9 mouse cellular contexts compared by ENCODE assay signal in the genomic region with DNA sequence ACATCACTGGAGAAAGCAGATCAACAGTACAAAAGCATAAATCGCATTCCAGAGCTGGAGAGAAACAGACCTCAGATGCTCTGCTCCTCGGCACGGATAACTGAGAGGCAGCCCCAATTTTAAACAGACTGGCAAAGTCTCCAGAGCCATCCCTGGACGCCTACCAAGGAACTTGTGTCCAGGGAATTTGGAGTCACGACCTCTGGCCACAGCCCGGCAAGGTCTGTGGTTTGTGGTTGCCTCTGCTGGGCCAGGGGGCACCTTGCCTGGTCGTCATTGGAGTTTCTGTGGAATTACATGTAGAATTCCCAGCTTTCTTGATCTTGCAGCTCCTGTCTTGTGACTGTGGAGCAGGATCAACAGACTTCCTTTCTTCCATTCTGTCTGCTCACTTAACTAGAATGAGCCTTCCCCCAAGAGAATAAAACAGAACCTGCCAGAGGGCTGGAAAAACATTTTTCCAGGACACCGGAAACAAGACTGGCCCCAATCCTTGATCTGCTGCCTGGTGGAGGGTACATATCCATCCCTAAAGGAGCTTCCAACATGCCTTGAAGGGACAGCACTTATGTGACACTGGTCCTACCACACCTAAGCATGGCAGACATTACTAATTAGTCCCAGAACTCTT. TPM values are rescaled to one million over a fixed set of nuclear protein-coding genes. Genes with fewer than 3 reads are reported as not detected.
A peak's percentile ranks its signal among the peaks of the same experiment; 100 is the strongest.
DNase-seq lines count a peak whose midpoint lies in the region; ATAC-seq lines count a peak whose summit lies in the region.
"Had no signal": no experiment of that assay in that cellular context is flagged by ENCODE, and none has a peak within 500 bp of the region (broad histone marks: within the 10 kb centered on the region; RNA-seq: fewer than 3 reads in every experiment).

No protein-coding gene starts in this region.

- H3K4me1 ChIP-seq in heart, embryonic 11.5 days (ENCODE audit: control insufficient read depth, insufficient read depth, low read length): peaks cover 34% of the 10 kb centered on the region
- H3K4me1 ChIP-seq in embryonic facial prominence, embryonic 14.5 days (ENCODE audit: control insufficient read depth, insufficient read depth, low read length): peaks cover 49% of the 10 kb centered on the region

- H3K27ac ChIP-seq in heart, embryonic 11.5 days (ENCODE audit: low read depth, low read length): no peak overlapping the region
- peak overlapping the region; percentile 36; the same call in 1 of the 2 replicates for H3K27ac ChIP-seq in embryonic facial prominence, embryonic 14.5 days (replicated peaks; ENCODE audit: low read depth, low read length)

- H3K4me2 ChIP-seq in heart, embryonic 11.5 days: peak overlapping the region; percentile 55; the same call in 1 of the 2 replicates
- peak overlapping the region; percentile 38 for H3K4me2 ChIP-seq in embryonic facial prominence, embryonic 14.5 days (ENCODE audit: low read depth, low read length)

- H3K27me3 ChIP-seq in heart, embryonic 11.5 days (ENCODE audit: control insufficient read depth, insufficient read depth, low read length): peaks cover 2% of the 10 kb centered on the region; the same call in 1 of the 2 replicates
- no peaks in the 10 kb centered on the region for H3K27me3 ChIP-seq in embryonic facial prominence, embryonic 14.5 days (replicated peaks; ENCODE audit: control insufficient read depth, insufficient read depth, low read length)

- 50% methylated on average over 8 of the region's 8 CpGs for WGBS in heart, embryonic 11.5 days (ENCODE audit: insufficient replicate concordance)
- WGBS in embryonic facial prominence, embryonic 14.5 days: 22% methylated on average over 8 of the region's 8 CpGs

- no peak for ATAC-seq in heart, embryonic 11.5 days (replicated peaks; ENCODE audit: insufficient number of reproducible peaks, low FRiP score, low TSS enrichment)
- ATAC-seq in embryonic facial prominence, embryonic 14.5 days (ENCODE audit: low read depth): no peak

- H3K9me3 ChIP-seq in heart, embryonic 11.5 days (replicated peaks; ENCODE audit: control insufficient read depth, low read length): no peaks in the 10 kb centered on the region
- no peaks in the 10 kb centered on the region for H3K9me3 ChIP-seq in embryonic facial prominence, embryonic 14.5 days (ENCODE audit: control insufficient read depth, low read length)

- H3K4me3 ChIP-seq in heart, embryonic 11.5 days (ENCODE audit: low read depth, low read length): no peak overlapping the region
- H3K4me3 ChIP-seq in embryonic facial prominence, embryonic 14.5 days (ENCODE audit: low read depth, low read length): no peak overlapping the region

- no peaks in the 10 kb centered on the region for H3K36me3 ChIP-seq in heart, embryonic 11.5 days (ENCODE audit: control insufficient read depth, insufficient read depth, low read length)
- no peaks in the 10 kb centered on the region for H3K36me3 ChIP-seq in embryonic facial prominence, embryonic 14.5 days (ENCODE audit: control insufficient read depth, insufficient read depth, low read length)

- DNase-seq in heart, adult 18-20 months: no peak
- peak; percentile 41 for DNase-seq in MN1 (ENCODE audit: low spot score)
- DNase-seq in embryonic facial prominence, embryonic 14.5 days (ENCODE audit: low spot score): no peak
- peak; percentile 71 to 75 for DNase-seq in kidney, postnatal 36 days
- no peak for DNase-seq in cerebellum, adult 18-20 months
- DNase-seq in thymus, adult 18-20 months: no peak
- DNase-seq: right cerebral cortex, postnatal 25 days; thymus, postnatal 14 days had no signal

- H3K9ac ChIP-seq in heart, embryonic 11.5 days (ENCODE audit: low read depth, low read length): no peak overlapping the region
- H3K9ac ChIP-seq in embryonic facial prominence, embryonic 14.5 days (ENCODE audit: low read depth, low read length): no peak overlapping the region

RNA-seq across cellular contexts. Expression of a gene that starts 19.1 kb away (rescaled TPM):
- 1.4 and 2.1 TPM in 2 replicates for polyA plus RNA-seq in heart, embryonic 11.5 days (2014; fragmentation: Nextera tagmentation; extraction: Ambion mirVana)
- 10 to 100 TPM; 11.3 TPM for total RNA-seq in heart, adult 18-20 months (2021)
- 5.1 and 6.2 TPM in 2 replicates for polyA plus RNA-seq in embryonic facial prominence, embryonic 14.5 days (2014; fragmentation: Nextera tagmentation; extraction: Ambion mirVana)

Comparison
In these comparisons a context has a peak if more than half of its experiments do, and no peak if none do; other contexts are left out.
1. DNase-seq: peak in MN1 (single experiment) and kidney, postnatal 36 days (2 of 2); none in heart, adult 18-20 months (0 of 2), embryonic facial prominence, embryonic 14.5 days (single experiment), cerebellum, adult 18-20 months (0 of 2) and thymus, adult 18-20 months (0 of 2).